ENCODE assay signal across 8 mouse cellular contexts in genomic region chr6:84589742-84590686, GRCm38 (mm10). TPM values are rescaled to one million over a fixed set of nuclear protein-coding genes. Genes with fewer than 3 reads are reported as not detected.
A peak's percentile ranks its signal among the peaks of the same experiment; 100 is the strongest.
DNase-seq lines count a peak whose midpoint lies in the region; ATAC-seq and TF ChIP-seq lines count a peak whose summit lies in the region.

No protein-coding gene starts in this region.

- peak; percentile 76 for DNase-seq in ES-E14 (ENCODE audit: low read depth, low spot score)
- peak; percentile 89 to 95 for DNase-seq in heart, postnatal 10 days
- DNase-seq in kidney, postnatal 4 days: peak; percentile 93
- DNase-seq in thymus, postnatal 0 days (ENCODE audit: low spot score): peak; percentile 60

- H3K9me3 ChIP-seq in ES-E14 (ENCODE audit: control insufficient read depth, insufficient read depth, low read depth, low read length): no peaks in the 10 kb centered on the region
- no peaks in the 10 kb centered on the region for H3K9me3 ChIP-seq in forebrain, embryonic 13.5 days (replicated peaks)
- H3K9me3 ChIP-seq in liver, embryonic 16.5 days (replicated peaks; ENCODE audit: control insufficient read depth, low read length): no peaks in the 10 kb centered on the region

- WGBS in forebrain, embryonic 13.5 days: 4% methylated on average over 39 of the region's 39 CpGs
- 4% methylated on average over 39 of the region's 39 CpGs for WGBS in liver, embryonic 16.5 days (ENCODE audit: insufficient replicate concordance)

- H3K4me3 ChIP-seq in ES-E14 (ENCODE audit: insufficient read depth in 1 of 2, low read depth in 1 of 2, low read length in 2 of 2, poor library complexity in 1 of 2, severe bottlenecking in 1 of 2): peak overlapping the region in 1 of 2 experiments; percentile 14; a peak in 1 of 4 replicates
- H3K4me3 ChIP-seq in forebrain, embryonic 13.5 days: peak overlapping the region; percentile 20
- no peak overlapping the region for H3K4me3 ChIP-seq in liver, embryonic 16.5 days (ENCODE audit: low read depth, low read length)

- intact Hi-C loops in heart, postnatal 10 days (cut with DNase I): loop anchor here (1.0 to 10.0 kb wide), 7 partner anchors 84 to 495 kb away; no protein-coding TSS in a partner anchor

- peak; percentile 77; the same call in 1 of the 2 replicates for ATAC-seq in cerebellum, adult (ENCODE audit: insufficient number of reproducible peaks, low FRiP score, low TSS enrichment)
- ATAC-seq in forebrain, embryonic 13.5 days: peak; percentile 66
- peak; percentile 47; the same call in 1 of the 2 replicates for ATAC-seq in liver, embryonic 16.5 days (ENCODE audit: low read depth)
- ATAC-seq in neutrophil, adult 5-6 weeks (ENCODE audit: extremely low read depth, insufficient number of reproducible peaks, low FRiP score, poor library complexity, severe bottlenecking): peak; percentile 55; the same call in 1 of the 2 replicates

- in situ Hi-C loops in ES-E14 (cut with MboI; ENCODE audit: low sequenced_read_pairs in 2 of 2, unreplicated experiment in 2 of 2): loop anchor here (10.0 to 25.0 kb wide), 5 partner anchors 495 to 1528 kb away; partner anchors contain the start of genes Aup1 (in 1 of the 2), Dqx1 (in 1 of the 2), Emx1 (in 1 of the 2) and Htra2 (in 1 of the 2)

- H3K4me2 ChIP-seq in forebrain, embryonic 13.5 days: peak overlapping the region; percentile 87
- no peak overlapping the region for H3K4me2 ChIP-seq in liver, embryonic 16.5 days (ENCODE audit: low read depth, low read length)

- no peaks in the 10 kb centered on the region for H3K36me3 ChIP-seq in ES-E14 (ENCODE audit: control insufficient read depth, insufficient read depth, low read length, poor library complexity, severe bottlenecking)
- no peaks in the 10 kb centered on the region for H3K36me3 ChIP-seq in forebrain, embryonic 13.5 days (ENCODE audit: poor library complexity, severe bottlenecking)
- no peaks in the 10 kb centered on the region for H3K36me3 ChIP-seq in liver, embryonic 16.5 days (ENCODE audit: control insufficient read depth, insufficient read depth)

- peaks cover 69% of the 10 kb centered on the region for H3K27me3 ChIP-seq in forebrain, embryonic 13.5 days
- H3K27me3 ChIP-seq in liver, embryonic 16.5 days (ENCODE audit: control insufficient read depth, insufficient read depth, low read depth, low read length): peaks cover 55% of the 10 kb centered on the region

- peaks cover 2 to 5% of the 10 kb centered on the region in 2 experiments; a peak in 2 of 4 replicates for H3K4me1 ChIP-seq in ES-E14 (ENCODE audit: control insufficient read depth in 2 of 2, insufficient read depth in 2 of 2, low read length in 2 of 2, poor library complexity in 1 of 2)
- peaks cover 60% of the 10 kb centered on the region for H3K4me1 ChIP-seq in forebrain, embryonic 13.5 days
- H3K4me1 ChIP-seq in liver, embryonic 16.5 days (ENCODE audit: control insufficient read depth, low read depth, low read length): peaks cover 3% of the 10 kb centered on the region

- H3K9ac ChIP-seq in ES-E14 (ENCODE audit: insufficient read depth, low read depth, low read length, poor library complexity, severe bottlenecking): no peak overlapping the region
- H3K9ac ChIP-seq in forebrain, embryonic 13.5 days: no peak overlapping the region
- no peak overlapping the region for H3K9ac ChIP-seq in liver, embryonic 16.5 days (ENCODE audit: low read depth, low read length)

- H3K27ac ChIP-seq in ES-E14 (ENCODE audit: insufficient read depth, low read depth, low read length, poor library complexity, severe bottlenecking): no peak overlapping the region
- no peak overlapping the region for H3K27ac ChIP-seq in forebrain, embryonic 13.5 days
- no peak overlapping the region for H3K27ac ChIP-seq in liver, embryonic 16.5 days (ENCODE audit: low read length)

TF ChIP-seq in ES-E14, 5 proteins besides CTCF, POLR2A, EP300 and RAD21:
- no peak for TF ChIP-seq ZNF384 (IDR thresholded peaks at IDR 0.05; ENCODE audit: low read depth, low read length)
- TF ChIP-seq ZC3H11A (IDR thresholded peaks at IDR 0.05; ENCODE audit: borderline replicate concordance, low read depth, low read length): peak; percentile 90

RNA-seq across cellular contexts. Expression of gene Cyp26b1, which starts 3.7 kb away (rescaled TPM):
- 0.48 and 0.54 TPM in 2 replicates for total RNA-seq in ES-E14 (2012; rRNA removed)
- 0.63 and 2.9 TPM in 2 replicates for polyA plus RNA-seq in forebrain, embryonic 13.5 days (2015; fragmentation: Nextera tagmentation; extraction: Ambion mirVana)
- total RNA-seq in heart, postnatal 10 days (2021): 1 to 10 TPM; 1.8 to 2.0 TPM
- 0.07 and 0.17 TPM in 2 replicates for polyA plus RNA-seq in liver, embryonic 16.5 days (2015; fragmentation: Nextera tagmentation; extraction: Ambion mirVana)
- total RNA-seq in neutrophil, adult 5-6 weeks (2017): not detected in 2 replicates
- polyA plus RNA-seq in thymus, postnatal 0 days (2015; fragmentation: Nextera tagmentation; extraction: Ambion mirVana): 3.0 and 3.4 TPM in 2 replicates
